Mouse (Mus musculus): ENCODE measurements around the gene Polr1a. TPM values are rescaled to one million over a fixed set of nuclear protein-coding genes. Genes with fewer than 3 reads are reported as not detected.

Polr1a gene
- total RNA-seq, 2 experiments from 2014 or later: 32.3 to 35.7 TPM

GRCm38 (mm10) chr6:72001220-72001777 lies 92.4 kb downstream of the Polr1a start:
- DNase-seq: no peak

GRCm38 (mm10) chr6:72007411-72008212 lies 98.8 kb downstream of the Polr1a start:
- DNase-seq: no peak

- no peak for DNase-seq
Observed at GRCm38 (mm10) chr6:72008213-72008655, 99.4 kb downstream of the Polr1a start.

- no peak for DNase-seq
Observed at GRCm38 (mm10) chr6:72009454-72009853, 100.6 kb downstream of the Polr1a start.

- no peak for DNase-seq
Observed at GRCm38 (mm10) chr6:72014033-72014432, 105.2 kb downstream of the Polr1a start.

- no peak for DNase-seq
Observed at GRCm38 (mm10) chr6:72018052-72018451, 109.2 kb downstream of the Polr1a start.

- no peak for DNase-seq
Observed at GRCm38 (mm10) chr6:72025497-72025896, 116.6 kb downstream of the Polr1a start.

GRCm38 (mm10) chr6:72028079-72028478 lies 119.2 kb downstream of the Polr1a start:
- DNase-seq: no peak

- DNase-seq: no peak
Observed at GRCm38 (mm10) chr6:72029674-72030073, 120.8 kb downstream of the Polr1a start.

Other genes with a start within 250 kb of the Polr1a start
- 10 to 100 TPM; 22.4 to 22.9 TPM for gene Reep1, start 201.5 kb upstream of the Polr1a start, total RNA-seq (2021)
- 10 to 100 TPM; 43.7 to 50.6 TPM for gene Mrpl35, start 82.1 kb upstream of the Polr1a start, total RNA-seq (2021)
- gene Immt, start 77.7 kb upstream of the Polr1a start, total RNA-seq (2021): 100 to 1,000 TPM; 474 to 477 TPM
- gene Ptcd3, start 303 bp upstream of the Polr1a start, total RNA-seq (2021): 100 to 1,000 TPM; 113 to 116 TPM
- gene St3gal5, start 188.5 kb downstream of the Polr1a start, total RNA-seq (2021): 10 to 100 TPM; 33.5 to 37.6 TPM